Mouse (Mus musculus): ENCODE results near the gene Iqcf1. TPM values are rescaled to one million over a fixed set of nuclear protein-coding genes. Genes with fewer than 3 reads are reported as not detected.

Gene Iqcf1
- polyA plus RNA-seq, 1 experiment from 2014 or later = not detected

DNA sequence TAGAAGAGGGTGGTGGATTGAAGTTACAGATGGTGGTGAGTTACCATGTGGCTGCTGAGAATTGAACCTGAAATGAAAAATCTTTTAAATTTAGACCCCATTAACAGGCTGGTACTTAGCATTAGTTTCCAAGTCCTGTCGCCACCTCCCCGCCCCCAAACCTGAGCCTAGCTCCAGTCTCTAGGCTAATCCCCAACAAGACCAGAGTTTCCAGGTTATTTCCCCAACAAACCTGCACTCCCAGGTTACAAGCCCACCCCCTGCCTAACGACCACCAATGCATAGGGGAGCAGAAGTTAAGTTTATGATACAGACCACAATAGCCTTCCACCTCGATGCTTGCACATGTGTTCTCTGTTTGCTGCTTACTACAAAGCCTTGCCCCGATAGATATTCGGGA lies 13.8 kb downstream of the Iqcf1 start:
- 68% methylated on average over 6 of the region's 6 CpGs for WGBS
- H3K9me3 ChIP-seq = no peaks in the 10 kb centered on the region
- H3K4me1 ChIP-seq = peaks cover 19% of the 10 kb centered on the region
- no peak overlapping the region for H3K4me3 ChIP-seq
- no peaks in the 10 kb centered on the region for H3K36me3 ChIP-seq
- no peak for DNase-seq (ENCODE audit: low spot score)
- H3K27me3 ChIP-seq (ENCODE audit: insufficient read depth, poor library complexity, severe bottlenecking) = peaks cover 49% of the 10 kb centered on the region; the same call in 1 of the 2 replicates
- no peak overlapping the region for H3K27ac ChIP-seq

DNA sequence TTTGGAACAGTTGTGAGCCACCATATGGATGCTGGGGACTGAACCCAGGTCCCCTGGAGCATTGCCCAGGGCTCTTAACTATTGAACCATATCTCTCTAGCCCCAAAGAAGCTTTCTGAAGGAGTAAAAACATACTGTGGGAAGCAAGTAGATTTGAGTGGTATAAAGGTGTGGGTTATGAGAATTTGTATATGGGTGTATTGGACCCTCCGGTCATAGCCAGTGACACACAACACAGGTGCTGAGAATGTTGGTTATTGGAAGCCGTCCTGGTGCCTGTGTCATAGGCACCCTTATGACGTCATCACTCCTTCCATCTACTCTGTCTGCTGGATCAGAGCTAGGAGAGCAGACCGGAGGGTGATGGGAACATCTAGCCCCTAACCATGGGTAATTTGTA lies 14.5 kb downstream of the Iqcf1 start, which contains the start of gene Iqcf5:
Iqcf5 (plus strand) TSS at position 301 of the 400 bp plus-strand sequence.
- no peaks in the 10 kb centered on the region for H3K9me3 ChIP-seq
- H3K4me3 ChIP-seq = no peak within 1 kb of the TSS
- no peak for DNase-seq (ENCODE audit: low spot score)
- H3K36me3 ChIP-seq = no peaks in the 10 kb centered on the region
- H3K4me1 ChIP-seq = peaks cover 19% of the 10 kb centered on the region
- H3K27ac ChIP-seq = no peak within 1 kb of the TSS
- WGBS = 83% methylated on average over 4 of the region's 4 CpGs
- H3K27me3 ChIP-seq (ENCODE audit: insufficient read depth, poor library complexity, severe bottlenecking) = peaks cover 52% of the 10 kb centered on the region; the same call in 1 of the 2 replicates

DNA sequence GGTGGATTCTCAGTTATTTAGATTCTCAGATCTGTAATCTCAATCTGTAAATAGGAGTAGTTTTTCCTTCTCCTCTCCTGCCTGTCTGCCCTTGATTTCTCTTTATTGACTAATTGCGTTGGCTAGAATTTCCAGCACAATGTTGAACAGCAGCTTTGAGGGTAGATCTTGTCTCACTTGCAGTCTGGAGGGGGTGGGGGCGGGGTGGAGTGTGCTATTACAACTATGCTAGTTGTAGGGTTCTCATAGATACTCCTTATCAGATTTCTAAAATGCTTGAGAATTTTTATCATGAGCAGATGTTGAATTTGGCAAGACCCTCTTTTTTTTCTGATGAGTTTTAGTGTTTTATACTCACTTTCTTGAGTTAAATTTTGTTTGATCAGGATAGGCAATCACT lies 19.7 kb downstream of the Iqcf1 start:
- Histone ChIP-seq H3K4me1 (peaks cover 3% of the 10 kb centered on the region; the same call in 1 of the 2 replicates), H3K36me3 (no peaks in the 10 kb centered on the region), H3K9me3 (no peaks in the 10 kb centered on the region), H3K4me3 (no peak overlapping the region), H3K27me3 (ENCODE audit: insufficient read depth, poor library complexity, severe bottlenecking) (peaks cover 44% of the 10 kb centered on the region; the same call in 1 of the 2 replicates), H3K27ac (no peak overlapping the region)
- 64% methylated on average over 2 of the region's 2 CpGs for WGBS
- DNase-seq (ENCODE audit: low spot score) = no peak

DNA sequence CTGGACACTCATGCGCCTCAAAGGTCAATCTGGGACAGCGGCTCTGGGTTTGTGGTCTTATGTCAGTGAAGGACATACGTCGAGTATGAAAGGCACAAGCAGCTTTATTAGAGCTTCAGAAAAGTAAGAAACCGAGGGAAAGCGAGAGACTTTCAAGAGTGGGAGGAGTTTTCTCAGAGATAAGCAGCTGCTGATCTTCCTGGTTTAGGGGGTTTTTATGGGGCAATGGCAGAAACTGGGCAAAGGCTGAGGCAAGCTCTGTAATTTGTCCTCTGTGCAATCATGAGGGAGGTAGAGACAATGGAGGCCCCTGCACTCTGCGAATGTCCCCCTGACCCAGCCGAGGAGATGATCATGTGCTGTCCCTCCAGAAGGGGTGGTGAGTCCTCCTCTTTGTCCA lies 20.1 kb downstream of the Iqcf1 start:
- H3K27ac ChIP-seq = no peak overlapping the region
- no peak overlapping the region for H3K4me3 ChIP-seq
- peaks cover 3% of the 10 kb centered on the region; the same call in 1 of the 2 replicates for H3K4me1 ChIP-seq
- H3K27me3 ChIP-seq (ENCODE audit: insufficient read depth, poor library complexity, severe bottlenecking) = peaks cover 42% of the 10 kb centered on the region; the same call in 1 of the 2 replicates
- no peak for DNase-seq (ENCODE audit: low spot score)
- H3K9me3 ChIP-seq = no peaks in the 10 kb centered on the region
- 71% methylated on average over 8 of the region's 8 CpGs for WGBS
- no peaks in the 10 kb centered on the region for H3K36me3 ChIP-seq

DNA sequence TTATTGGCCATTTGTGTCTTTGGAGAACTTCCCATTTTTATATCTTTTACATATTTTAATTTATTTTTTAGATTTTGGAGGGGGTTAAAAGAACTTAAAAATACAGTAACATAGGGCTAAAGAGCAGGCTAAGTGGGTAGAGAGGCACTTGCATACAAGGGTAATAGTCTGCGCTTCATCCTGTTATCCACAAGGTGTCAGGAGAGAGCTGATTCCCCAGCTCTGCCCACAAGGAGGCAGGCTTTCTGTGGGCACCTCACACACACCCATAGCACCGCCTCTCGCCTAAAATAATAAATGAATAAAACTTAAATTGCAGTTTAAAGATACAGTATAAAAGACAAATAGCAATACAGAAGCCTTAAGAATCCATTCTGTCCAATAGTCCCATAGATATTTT lies 32.1 kb downstream of the Iqcf1 start:
- WGBS = 25% methylated on average over 3 of the region's 3 CpGs
- Histone ChIP-seq H3K4me1 (no peaks in the 10 kb centered on the region), H3K27me3 (ENCODE audit: insufficient read depth, poor library complexity, severe bottlenecking) (0 out of 2 replicates have a peak, but pooled peaks cover 7% of the 10 kb centered on the region), H3K36me3 (no peaks in the 10 kb centered on the region), H3K27ac (no peak overlapping the region), H3K4me3 (no peak overlapping the region), H3K9me3 (no peaks in the 10 kb centered on the region)
- no peak for DNase-seq (ENCODE audit: low spot score)

DNA sequence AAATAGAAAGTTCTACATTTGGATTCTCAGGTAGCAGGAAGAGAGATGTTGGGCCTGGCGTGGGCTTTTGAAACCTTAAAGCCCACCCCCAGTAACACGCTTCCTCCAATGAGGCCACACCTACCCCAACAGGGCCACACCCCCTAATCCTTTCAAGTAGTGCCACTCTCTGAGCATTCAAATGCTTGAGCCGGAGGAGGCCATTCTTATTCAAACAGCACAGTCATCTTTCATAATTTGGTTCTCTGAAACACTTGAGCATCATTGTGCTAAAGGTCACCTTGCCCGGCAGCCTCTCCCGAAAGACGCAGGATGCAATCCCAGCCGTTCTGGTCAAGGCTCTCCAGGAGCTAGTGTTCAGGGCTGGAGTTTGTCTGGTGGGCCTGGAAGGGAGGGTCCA lies 34.5 kb downstream of the Iqcf1 start:
- H3K9me3 ChIP-seq = no peaks in the 10 kb centered on the region
- no peak overlapping the region for H3K27ac ChIP-seq
- H3K36me3 ChIP-seq = no peaks in the 10 kb centered on the region
- no peaks in the 10 kb centered on the region for H3K27me3 ChIP-seq (ENCODE audit: insufficient read depth, poor library complexity, severe bottlenecking)
- DNase-seq (ENCODE audit: low spot score) = no peak
- H3K4me3 ChIP-seq = no peak overlapping the region
- 90% methylated on average over 7 of the region's 7 CpGs for WGBS
- no peaks in the 10 kb centered on the region for H3K4me1 ChIP-seq

DNA sequence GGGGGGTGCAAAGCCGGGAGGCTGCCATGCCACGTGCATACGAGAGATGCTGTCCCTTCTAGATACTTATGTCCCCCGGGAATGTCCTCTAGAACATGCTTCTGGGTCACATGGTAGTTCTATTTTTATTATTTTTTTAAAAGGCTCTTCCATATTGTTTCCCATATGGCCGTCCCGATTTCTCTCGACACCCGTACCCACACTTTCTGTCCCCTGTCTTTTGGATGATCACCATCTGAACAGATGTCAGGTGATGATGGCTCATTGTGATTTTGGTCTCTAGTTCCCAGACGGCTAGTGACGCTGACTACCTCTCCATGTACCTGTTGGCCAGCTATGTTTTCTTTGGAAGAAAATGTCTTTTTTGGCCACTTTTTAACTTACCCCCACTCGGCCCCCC lies 35.2 kb downstream of the Iqcf1 start:
- Histone ChIP-seq H3K4me1 (no peaks in the 10 kb centered on the region), H3K4me3 (no peak overlapping the region), H3K27me3 (ENCODE audit: insufficient read depth, poor library complexity, severe bottlenecking) (no peaks in the 10 kb centered on the region), H3K36me3 (no peaks in the 10 kb centered on the region), H3K27ac (no peak overlapping the region), H3K9me3 (no peaks in the 10 kb centered on the region)
- no peak for DNase-seq (ENCODE audit: low spot score)
- 83% methylated on average over 11 of the region's 11 CpGs for WGBS

Other genes starting within 250 kb of the Iqcf1 start
- 36.5 and 42.3 TPM in 2 replicates for gene Poc1a, start 218.9 kb upstream of the Iqcf1 start, polyA plus RNA-seq (2016; fragmentation: Nextera tagmentation; extraction: Ambion mirVana)
- gene Dusp7, start 131.3 kb upstream of the Iqcf1 start, polyA plus RNA-seq (2016; fragmentation: Nextera tagmentation; extraction: Ambion mirVana) = 14.4 and 21.0 TPM in 2 replicates
- 735 and 862 TPM in 2 replicates for gene Rpl29, start 70.5 kb upstream of the Iqcf1 start, polyA plus RNA-seq (2016; fragmentation: Nextera tagmentation; extraction: Ambion mirVana)
- gene Acy1, start 61.6 kb upstream of the Iqcf1 start, polyA plus RNA-seq (2016; fragmentation: Nextera tagmentation; extraction: Ambion mirVana) = 31.2 and 45.1 TPM in 2 replicates
- 4.8 and 7.8 TPM in 2 replicates for gene Abhd14b, start 52.5 kb upstream of the Iqcf1 start, polyA plus RNA-seq (2016; fragmentation: Nextera tagmentation; extraction: Ambion mirVana)
- 42.0 and 46.2 TPM in 2 replicates for gene Abhd14a, start 52.3 kb upstream of the Iqcf1 start, polyA plus RNA-seq (2016; fragmentation: Nextera tagmentation; extraction: Ambion mirVana)
- gene Pcbp4, start 46.7 kb upstream of the Iqcf1 start, polyA plus RNA-seq (2016; fragmentation: Nextera tagmentation; extraction: Ambion mirVana) = 135 and 186 TPM in 2 replicates
- gene Gpr62, start 34.0 kb upstream of the Iqcf1 start, polyA plus RNA-seq (2016; fragmentation: Nextera tagmentation; extraction: Ambion mirVana) = 0.14 and 0.35 TPM in 2 replicates
- gene Rrp9, start 24.0 kb upstream of the Iqcf1 start, polyA plus RNA-seq (2016; fragmentation: Nextera tagmentation; extraction: Ambion mirVana) = 51.3 and 74.6 TPM in 2 replicates
- 1.4 and 1.7 TPM in 2 replicates for gene Parp3, start 23.0 kb upstream of the Iqcf1 start, polyA plus RNA-seq (2016; fragmentation: Nextera tagmentation; extraction: Ambion mirVana)
- not detected in 2 replicates for gene Iqcf5, start 14.6 kb downstream of the Iqcf1 start, polyA plus RNA-seq (2016; fragmentation: Nextera tagmentation; extraction: Ambion mirVana)
- not detected in 2 replicates for gene Iqcf3, start 61.7 kb downstream of the Iqcf1 start, polyA plus RNA-seq (2016; fragmentation: Nextera tagmentation; extraction: Ambion mirVana)
- gene Iqcf4, start 71.0 kb downstream of the Iqcf1 start, polyA plus RNA-seq (2016; fragmentation: Nextera tagmentation; extraction: Ambion mirVana) = not detected in 2 replicates
- gene Iqcf6, start 126.6 kb downstream of the Iqcf1 start, polyA plus RNA-seq (2016; fragmentation: Nextera tagmentation; extraction: Ambion mirVana) = not detected in 2 replicates
- gene Grm2, start 156.1 kb downstream of the Iqcf1 start, polyA plus RNA-seq (2016; fragmentation: Nextera tagmentation; extraction: Ambion mirVana) = 0.21 TPM in 1 of 2 replicates, not detected in the other
- gene Tex264, start 186.0 kb downstream of the Iqcf1 start, polyA plus RNA-seq (2016; fragmentation: Nextera tagmentation; extraction: Ambion mirVana) = 36.7 and 38.7 TPM in 2 replicates